Mouse (Mus musculus): ENCODE data around the gene Xcl1.

DNA sequence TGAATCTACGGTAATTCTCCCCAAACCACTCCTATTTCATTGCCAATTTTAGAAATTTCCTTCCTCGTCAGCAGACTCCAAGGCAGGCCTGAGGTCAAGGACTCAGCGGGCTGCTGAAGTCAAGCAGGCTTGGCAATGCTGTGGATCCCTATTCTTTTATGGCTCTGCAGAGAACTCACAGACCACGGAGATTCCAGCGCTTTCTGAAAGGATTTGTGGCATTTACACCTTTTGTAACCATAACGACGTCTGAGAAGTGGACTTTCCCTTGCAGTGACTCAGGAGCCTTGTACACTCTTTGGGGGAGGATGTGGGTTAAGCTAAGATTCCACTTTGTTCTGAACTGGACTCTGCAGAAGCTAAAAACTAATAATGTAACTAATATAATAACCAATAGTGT lies 40.4 kb upstream of the Xcl1 start:
- TF ChIP-seq ZNF384 (IDR thresholded peaks at IDR 0.05; ENCODE audit: low read depth, low read length) (no peak), CTCF (IDR thresholded peaks at IDR 0.05 in 2 of 3, conservative IDR thresholded peaks at IDR 0.05 in 1 of 3; ENCODE audit: control insufficient read depth in 1 of 3, insufficient read depth in 1 of 3, low read depth in 2 of 3, low read length in 3 of 3, poor library complexity in 1 of 3, severe bottlenecking in 1 of 3) (no peak)

Measured in MEL (cell line).